Comparison of ENCODE assay signal across 24 mouse cellular contexts in the genomic region with DNA sequence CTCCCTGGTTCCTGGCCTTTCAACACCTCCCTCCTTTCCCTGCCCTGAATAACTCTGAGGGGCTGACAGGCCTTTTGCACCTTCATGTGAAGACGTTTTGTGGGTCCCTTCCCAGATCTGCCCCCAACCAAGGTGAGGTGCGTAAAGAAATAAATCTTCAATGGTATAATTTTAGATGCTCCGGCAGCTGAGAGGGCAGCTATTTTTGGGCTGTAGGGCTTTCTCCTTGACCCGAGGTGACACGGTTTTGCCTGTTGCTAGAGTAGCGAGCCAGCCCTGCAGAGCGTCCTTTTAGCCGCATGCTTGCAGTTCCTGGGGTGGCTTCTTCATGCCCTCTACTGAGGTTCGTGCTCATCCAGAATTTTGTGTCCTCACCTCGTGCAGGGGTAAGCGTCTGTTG. TPM values are rescaled to one million over a fixed set of nuclear protein-coding genes. Genes with fewer than 3 reads are reported as not detected.
A peak's percentile ranks its signal among the peaks of the same experiment; 100 is the strongest.
DNase-seq lines count a peak whose midpoint lies in the region; ATAC-seq and TF ChIP-seq lines count a peak whose summit lies in the region.
"Had no signal": no experiment of that assay in that cellular context is flagged by ENCODE, and none has a peak within 500 bp of the region (broad histone marks: within the 10 kb centered on the region; RNA-seq: fewer than 3 reads in every experiment).

No protein-coding gene starts in this region.

- no peak overlapping the region for H3K9ac ChIP-seq in heart, adult 2 months (ENCODE audit: low read depth, low read length)
- no peak overlapping the region for H3K9ac ChIP-seq in heart, embryonic 14.5 days (ENCODE audit: low read length)
- H3K9ac ChIP-seq: forebrain, embryonic 12.5 days; midbrain, embryonic 15.5 days had no signal

- TF ChIP-seq POLR2A in heart, adult 2 months (IDR thresholded peaks at IDR 0.05; ENCODE audit: insufficient read depth, low read depth, low read length), result 0 out of 2 replicates have a peak, but pooled peaks have one; percentile 16

- no peaks in the 10 kb centered on the region for H3K27me3 ChIP-seq in heart, adult 2 months (ENCODE audit: control insufficient read depth, insufficient read depth, low read length)
- no peaks in the 10 kb centered on the region for H3K27me3 ChIP-seq in heart, embryonic 14.5 days (ENCODE audit: control insufficient read depth, insufficient read depth, low read length)
- H3K27me3 ChIP-seq: CH12.LX; forebrain, embryonic 12.5 days; midbrain, embryonic 15.5 days had no signal

- DNase-seq in heart, adult 11 months, result peak; percentile 94
- no peak for DNase-seq in heart, postnatal 25 days (ENCODE audit: low spot score)
- peak; percentile 42 to 66 for DNase-seq in heart, adult 2 months
- DNase-seq in heart, postnatal 4 days, result peak; percentile 33
- DNase-seq in B cell, adult 2 months, result no peak
- no peak for DNase-seq in left cerebral cortex, postnatal 10 days (ENCODE audit: extremely low spot score in 1 of 2, low spot score in 2 of 2)
- DNase-seq in left cerebral cortex, adult 2 months (ENCODE audit: extremely low spot score in 1 of 2, low spot score in 2 of 2), result no peak
- DNase-seq: cerebellum, adult 9-10 months; left cerebral cortex, postnatal 4 days; liver; lung, adult 18-20 months; lung, postnatal 36 days had no signal

- H3K9me3 ChIP-seq in heart, embryonic 14.5 days (ENCODE audit: control insufficient read depth, low read length), result no peaks in the 10 kb centered on the region
- H3K9me3 ChIP-seq: forebrain, embryonic 12.5 days; hindbrain, embryonic 10.5 days; midbrain, embryonic 15.5 days had no signal

- H3K27ac ChIP-seq in heart, adult 2 months, result peak overlapping the region; percentile 79
- H3K27ac ChIP-seq in heart, embryonic 14.5 days (replicated peaks in 1 of 2; ENCODE audit: control insufficient read depth in 1 of 2, insufficient read depth in 1 of 2, low read depth in 2 of 2, low read length in 2 of 2), result no peak overlapping the region
- H3K27ac ChIP-seq in left cerebral cortex, adult 2 months, result no peak overlapping the region
- H3K27ac ChIP-seq: forebrain, embryonic 12.5 days; hindbrain, embryonic 10.5 days; hindbrain, postnatal 0 days; kidney, postnatal 0 days; midbrain, embryonic 15.5 days had no signal

- 0 out of 2 replicates have a peak, but pooled peaks have one; percentile 29 for TF ChIP-seq EP300 in heart, adult 2 months (IDR thresholded peaks at IDR 0.05; ENCODE audit: insufficient read depth, low read depth, low read length)

- WGBS in heart, adult 2 months, result 48% methylated on average over 11 of the region's 11 CpGs
- WGBS in heart, embryonic 14.5 days, result 24% methylated on average over 11 of the region's 11 CpGs

- H3K4me1 ChIP-seq in heart, adult 2 months (ENCODE audit: control insufficient read depth, insufficient read depth, low read length), result peaks cover 6% of the 10 kb centered on the region; the same call in 1 of the 2 replicates
- H3K4me1 ChIP-seq in heart, embryonic 14.5 days (ENCODE audit: control insufficient read depth in 2 of 2, insufficient read depth in 2 of 2, low read length in 2 of 2), result peaks cover 8 to 9% of the 10 kb centered on the region in 2 experiments; a peak in 3 of 4 replicates
- H3K4me1 ChIP-seq: forebrain, embryonic 12.5 days; hindbrain, embryonic 10.5 days; midbrain, embryonic 15.5 days had no signal

- no peak overlapping the region for H3K4me3 ChIP-seq in heart, adult 2 months
- H3K4me3 ChIP-seq in heart, embryonic 14.5 days (ENCODE audit: control insufficient read depth in 1 of 2, insufficient read depth in 1 of 2, low read depth in 1 of 2, low read length in 2 of 2), result no peak overlapping the region
- H3K4me3 ChIP-seq in left cerebral cortex, adult 2 months, result no peak overlapping the region
- H3K4me3 ChIP-seq: forebrain, embryonic 12.5 days; hindbrain, embryonic 10.5 days; midbrain, embryonic 15.5 days; myocyte had no signal

- no peaks in the 10 kb centered on the region for H3K79me2 ChIP-seq in heart, adult 2 months (replicated peaks; ENCODE audit: control insufficient read depth, insufficient read depth, low read length)

- ATAC-seq in heart, embryonic 14.5 days (ENCODE audit: insufficient number of reproducible peaks, insufficient read depth, low FRiP score, low read depth), result no peak
- ATAC-seq: hindbrain, postnatal 0 days; intestine, postnatal 0 days; midbrain, embryonic 15.5 days had no signal

- no peak for TF ChIP-seq CTCF in heart, adult 2 months (IDR thresholded peaks at IDR 0.05)
- no peak for TF ChIP-seq CTCF in left cerebral cortex, adult 2 months (IDR thresholded peaks at IDR 0.05)

- H3K36me3 ChIP-seq in heart, adult 2 months (ENCODE audit: control insufficient read depth, insufficient read depth, low read length), result peaks cover 4% of the 10 kb centered on the region; the same call in 1 of the 2 replicates
- 0 out of 2 replicates have a peak, but pooled peaks cover 3% of the 10 kb centered on the region for H3K36me3 ChIP-seq in heart, embryonic 14.5 days (ENCODE audit: control insufficient read depth, insufficient read depth, low read length)
- H3K36me3 ChIP-seq: midbrain, embryonic 15.5 days had no signal

- intact Hi-C loops in heart, postnatal 25 days (cut with DNase I), result no loop called here
- intact Hi-C loops in heart, adult 2 months (cut with DNase I), result no loop called here
- intact Hi-C loops in left cerebral cortex, postnatal 10 days (cut with DNase I), result no loop called here
- intact Hi-C loops in left cerebral cortex, adult 2 months (cut with DNase I), result no loop called here

- peak overlapping the region; percentile 38 for H3K4me2 ChIP-seq in heart, embryonic 14.5 days (ENCODE audit: low read length)
- H3K4me2 ChIP-seq: forebrain, embryonic 12.5 days; midbrain, embryonic 15.5 days had no signal

RNA-seq across cellular contexts. Expression of a gene that starts 43.4 kb away (rescaled TPM):
- 10 to 100 TPM; 19.9 to 25.0 TPM for total RNA-seq in heart, postnatal 25 days (2021)
- total RNA-seq in heart, adult 2 months (2021), result 10 to 100 TPM; 16.4 to 18.8 TPM
- polyA plus RNA-seq in heart, adult 2 months (2012; rRNA removed), result 22.9 and 39.3 TPM in 2 replicates
- polyA plus RNA-seq in heart, embryonic 14.5 days (2014; fragmentation: Nextera tagmentation; extraction: Ambion mirVana), result 28.3 and 32.5 TPM in 2 replicates
- total RNA-seq in heart, postnatal 4 days (2021), result 10 to 100 TPM; 34.3 to 35.0 TPM
- total RNA-seq in left cerebral cortex, postnatal 10 days (2021), result 10 to 100 TPM; 45.7 to 55.9 TPM
- 10 to 100 TPM; 38.9 to 45.2 TPM for total RNA-seq in left cerebral cortex, adult 2 months (2021)
- total RNA-seq: CH12.LX; common myeloid progenitor, adult 5-6 weeks; megakaryocyte-erythroid progenitor cell, adult 5-6 weeks; MEL had no signal

Comparison
In these comparisons a context has a peak if more than half of its experiments do, and no peak if none do; other contexts are left out.
1. DNase-seq: peak in heart, adult 11 months (single experiment), heart, adult 2 months (2 of 2) and heart, postnatal 4 days (single experiment); none in heart, postnatal 25 days (single experiment), B cell, adult 2 months (0 of 2), left cerebral cortex, postnatal 10 days (0 of 2) and left cerebral cortex, adult 2 months (0 of 2).